In the genomic region with DNA sequence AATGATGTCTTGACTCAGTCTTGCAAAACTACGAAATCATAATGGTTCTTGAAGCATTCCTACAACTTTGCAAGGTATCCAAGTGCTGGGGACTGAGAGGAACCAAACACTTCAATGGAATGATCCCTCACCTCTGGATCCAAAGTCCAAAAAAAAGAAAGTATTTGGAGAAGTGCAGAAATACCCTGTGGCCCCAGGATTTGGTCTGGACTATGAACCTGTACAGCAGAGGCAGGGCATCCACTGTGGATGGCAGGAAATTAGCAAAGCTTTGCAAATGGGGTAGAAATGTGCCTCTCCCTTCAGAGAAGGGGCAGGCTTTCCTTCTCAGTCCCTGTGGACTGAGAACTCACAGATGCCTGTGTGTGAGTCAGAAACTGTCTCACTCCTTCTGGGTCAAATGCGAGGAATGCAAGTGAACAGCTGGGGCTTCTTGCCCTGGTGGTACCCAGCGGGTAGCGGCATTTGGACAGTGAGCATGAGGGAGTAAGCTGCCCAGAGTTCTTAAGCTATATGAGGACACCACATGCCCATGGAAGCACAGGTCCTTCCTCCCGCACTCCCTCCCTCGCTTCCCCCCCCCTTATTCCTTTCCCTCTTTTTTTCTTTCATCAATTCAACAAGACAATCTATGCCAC, we compare ENCODE assay signal across 11 mouse cellular contexts.
DNase-seq lines count a peak whose midpoint lies in the region; ATAC-seq lines count a peak whose summit lies in the region.
"Had no signal": no experiment of that assay in that cellular context is flagged by ENCODE, and none has a peak within 500 bp of the region (broad histone marks: within the 10 kb centered on the region; RNA-seq: fewer than 3 reads in every experiment).

No protein-coding gene starts in this region.

- H3K9me3 ChIP-seq in embryonic facial prominence, embryonic 15.5 days (replicated peaks), result no peaks in the 10 kb centered on the region
- no peaks in the 10 kb centered on the region for H3K9me3 ChIP-seq in limb, embryonic 12.5 days
- H3K9me3 ChIP-seq in forebrain, embryonic 15.5 days, result no peaks in the 10 kb centered on the region
- H3K9me3 ChIP-seq: forebrain, embryonic 13.5 days had no signal

- no peak overlapping the region for H3K4me2 ChIP-seq in embryonic facial prominence, embryonic 15.5 days (replicated peaks)
- no peak overlapping the region for H3K4me2 ChIP-seq in limb, embryonic 12.5 days
- no peak overlapping the region for H3K4me2 ChIP-seq in forebrain, embryonic 15.5 days (replicated peaks)
- H3K4me2 ChIP-seq: forebrain, embryonic 13.5 days had no signal

- peak; percentile 40 for DNase-seq in kidney, adult 18-20 months
- DNase-seq in kidney, postnatal 14 days, result no peak
- peak; percentile 56 for DNase-seq in adipocyte (ENCODE audit: low spot score)
- no peak for DNase-seq in spleen, postnatal 10 days (ENCODE audit: low spot score in 2 of 2)
- no peak for DNase-seq in cerebellum, adult 18-20 months
- DNase-seq: adrenal gland, postnatal 14 days; cerebellum, adult 8-10 months had no signal

- H3K27me3 ChIP-seq in embryonic facial prominence, embryonic 15.5 days, result no peaks in the 10 kb centered on the region
- no peaks in the 10 kb centered on the region for H3K27me3 ChIP-seq in limb, embryonic 12.5 days
- H3K27me3 ChIP-seq in forebrain, embryonic 15.5 days, result no peaks in the 10 kb centered on the region
- H3K27me3 ChIP-seq: forebrain, embryonic 13.5 days had no signal

- H3K9ac ChIP-seq in embryonic facial prominence, embryonic 15.5 days, result no peak overlapping the region
- no peak overlapping the region for H3K9ac ChIP-seq in limb, embryonic 12.5 days (replicated peaks)
- H3K9ac ChIP-seq in forebrain, embryonic 15.5 days (replicated peaks), result no peak overlapping the region
- H3K9ac ChIP-seq: forebrain, embryonic 13.5 days had no signal

- peak overlapping the region; percentile 87 for H3K27ac ChIP-seq in embryonic facial prominence, embryonic 15.5 days (replicated peaks)
- H3K27ac ChIP-seq in limb, embryonic 12.5 days, result peak overlapping the region; percentile 77
- no peak overlapping the region for H3K27ac ChIP-seq in forebrain, embryonic 15.5 days (replicated peaks)
- H3K27ac ChIP-seq: forebrain, embryonic 13.5 days had no signal

- ATAC-seq in embryonic facial prominence, embryonic 15.5 days (ENCODE audit: insufficient number of reproducible peaks, low FRiP score, low TSS enrichment, low read depth), result no peak
- ATAC-seq in limb, embryonic 12.5 days (ENCODE audit: insufficient number of reproducible peaks, insufficient read depth, low FRiP score, low TSS enrichment, low read depth), result no peak
- no peak for ATAC-seq in forebrain, embryonic 15.5 days (replicated peaks)
- ATAC-seq: forebrain, embryonic 13.5 days had no signal

- no peak overlapping the region for H3K4me3 ChIP-seq in embryonic facial prominence, embryonic 15.5 days (replicated peaks)
- no peak overlapping the region for H3K4me3 ChIP-seq in limb, embryonic 12.5 days (replicated peaks)
- no peak overlapping the region for H3K4me3 ChIP-seq in forebrain, embryonic 15.5 days
- H3K4me3 ChIP-seq: forebrain, embryonic 13.5 days had no signal

- 76% methylated on average over 6 of the region's 6 CpGs for WGBS in embryonic facial prominence, embryonic 15.5 days
- 88% methylated on average over 6 of the region's 6 CpGs for WGBS in limb, embryonic 12.5 days
- 93% methylated on average over 6 of the region's 6 CpGs for WGBS in forebrain, embryonic 15.5 days

- H3K36me3 ChIP-seq in embryonic facial prominence, embryonic 15.5 days, result 0 out of 2 replicates have a peak, but pooled peaks cover 7% of the 10 kb centered on the region
- no peaks in the 10 kb centered on the region for H3K36me3 ChIP-seq in limb, embryonic 12.5 days
- no peaks in the 10 kb centered on the region for H3K36me3 ChIP-seq in forebrain, embryonic 15.5 days

- peaks cover 33% of the 10 kb centered on the region for H3K4me1 ChIP-seq in embryonic facial prominence, embryonic 15.5 days
- H3K4me1 ChIP-seq in limb, embryonic 12.5 days (replicated peaks), result peaks cover 30% of the 10 kb centered on the region
- H3K4me1 ChIP-seq in forebrain, embryonic 15.5 days, result peaks cover 17% of the 10 kb centered on the region

Comparison
In these comparisons a context has a peak if more than half of its experiments do, and no peak if none do; other contexts are left out.
1. DNase-seq: peak in kidney, adult 18-20 months (single experiment) and adipocyte (single experiment); none in kidney, postnatal 14 days (single experiment), spleen, postnatal 10 days (0 of 2) and cerebellum, adult 18-20 months (0 of 2).